Mouse (Mus musculus): ENCODE data around the gene Galnt3. TPM values are rescaled to one million over a fixed set of nuclear protein-coding genes. Genes with fewer than 3 reads are reported as not detected.

Galnt3 gene
- polyA plus RNA-seq, 1 experiment from 2014 or later, result 12.4 TPM

GRCm38 (mm10) chr2:66150531-66150930 is 25.7 kb upstream of the Galnt3 start:
- Histone ChIP-seq H3K4me3 (ENCODE audit: low read depth, low read length) (no peak overlapping the region), H3K9ac (no peak overlapping the region), H3K36me3 (ENCODE audit: insufficient read depth) (no peaks in the 10 kb centered on the region), H3K27ac (ENCODE audit: low read depth) (no peak overlapping the region), H3K4me2 (no peak overlapping the region), H3K4me1 (ENCODE audit: insufficient read depth) (no peaks in the 10 kb centered on the region), H3K9me3 (ENCODE audit: low read depth, low read length) (no peaks in the 10 kb centered on the region), H3K27me3 (ENCODE audit: insufficient read depth, low read length) (no peaks in the 10 kb centered on the region)
- 14% methylated on average over 3 of the region's 3 CpGs for WGBS
- TF ChIP-seq CTCF (IDR thresholded peaks at IDR 0.05; ENCODE audit: low read depth), result no peak
- ATAC-seq (ENCODE audit: insufficient read depth) (no peak), DNase-seq (no peak)

DNA sequence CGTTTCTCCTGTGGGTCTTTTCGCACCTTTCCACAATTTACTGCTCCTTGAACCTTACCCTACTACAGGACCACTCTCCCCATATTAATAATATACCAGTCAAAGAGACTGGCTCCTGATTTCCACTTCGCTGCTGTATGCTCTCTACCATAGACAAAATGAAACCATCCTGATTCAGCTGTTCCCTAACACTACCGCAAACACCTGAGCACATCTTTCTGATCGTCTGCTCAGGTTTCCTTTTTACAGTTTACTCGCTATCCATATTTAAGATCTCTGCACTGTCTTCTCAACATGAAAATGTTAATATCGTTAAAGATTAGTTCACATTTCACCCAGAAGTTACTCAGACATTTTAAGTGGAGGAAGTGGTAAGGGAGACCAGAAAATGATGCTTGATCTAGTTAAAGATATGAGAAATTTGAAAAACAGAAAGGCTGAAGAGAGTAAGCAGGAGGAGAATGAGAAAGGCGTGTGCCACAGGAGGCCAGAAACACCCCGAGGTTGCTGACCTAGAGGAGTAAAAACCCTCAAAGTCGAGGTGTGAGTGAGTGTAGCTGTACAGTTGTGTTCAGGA is 23.9 kb upstream of the Galnt3 start:
- no peak overlapping the region for H3K9ac ChIP-seq
- no peak overlapping the region for H3K4me3 ChIP-seq (ENCODE audit: low read depth, low read length)
- 75% methylated on average over 10 of the region's 10 CpGs for WGBS
- no peaks in the 10 kb centered on the region for H3K4me1 ChIP-seq (ENCODE audit: insufficient read depth)
- no peak for ATAC-seq (ENCODE audit: insufficient read depth)
- no peak overlapping the region for H3K27ac ChIP-seq (ENCODE audit: low read depth)
- no peak overlapping the region for H3K4me2 ChIP-seq
- H3K36me3 ChIP-seq (ENCODE audit: insufficient read depth), result no peaks in the 10 kb centered on the region
- H3K9me3 ChIP-seq (ENCODE audit: low read depth, low read length), result no peaks in the 10 kb centered on the region
- no peaks in the 10 kb centered on the region for H3K27me3 ChIP-seq (ENCODE audit: insufficient read depth, low read length)
- DNase-seq, result no peak
- TF ChIP-seq CTCF (IDR thresholded peaks at IDR 0.05; ENCODE audit: low read depth), result no peak

DNA sequence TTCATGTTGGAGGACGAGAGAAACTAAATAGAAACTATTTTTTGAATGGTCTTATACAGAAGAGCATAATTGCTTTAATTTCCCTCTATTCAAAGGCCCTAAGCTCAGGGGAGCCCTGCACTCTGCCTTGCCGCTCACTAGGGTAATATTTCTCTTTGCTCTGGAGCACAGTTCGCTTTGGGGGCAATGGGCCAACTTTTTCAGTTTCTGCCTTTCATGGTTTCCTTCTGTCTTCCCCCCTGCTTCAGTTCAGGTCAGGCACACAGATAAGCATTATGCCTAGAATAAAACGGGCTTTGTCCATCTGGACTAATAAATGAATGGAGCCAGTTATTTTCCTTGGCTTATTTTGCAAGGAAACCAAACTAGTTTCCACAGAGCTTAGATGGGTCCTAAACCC is 21.7 kb upstream of the Galnt3 start:
- 38% methylated on average over 4 of the region's 4 CpGs for WGBS
- H3K27ac ChIP-seq (ENCODE audit: low read depth), result no peak overlapping the region
- no peak for ATAC-seq (ENCODE audit: insufficient read depth)

DNA sequence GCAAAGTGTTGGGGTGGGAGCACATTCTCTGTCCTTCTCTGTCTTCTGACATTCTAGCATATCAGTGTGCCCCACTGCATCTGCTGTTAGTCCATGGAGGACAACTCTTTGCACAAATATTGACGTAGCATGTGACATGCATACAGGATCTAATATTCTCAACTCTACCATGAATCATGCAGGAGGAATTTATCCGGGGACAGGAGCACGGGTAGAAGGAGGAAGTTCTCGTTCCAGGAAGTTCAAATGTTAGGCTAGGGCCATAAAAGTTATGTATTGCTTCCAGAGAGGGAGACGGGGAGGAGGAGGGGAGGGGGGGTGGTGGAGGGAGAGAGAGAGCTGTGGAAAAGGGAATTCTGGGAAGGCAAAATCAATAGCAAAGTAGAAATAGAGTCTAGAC is 20.0 kb upstream of the Galnt3 start:
- ATAC-seq (ENCODE audit: insufficient read depth) (peak; percentile 39; the same call in 1 of the 2 replicates), DNase-seq (peak; percentile 28)
- Histone ChIP-seq H3K4me2 (no peak overlapping the region), H3K9me3 (ENCODE audit: low read depth, low read length) (no peaks in the 10 kb centered on the region), H3K36me3 (ENCODE audit: insufficient read depth) (no peaks in the 10 kb centered on the region), H3K27ac (ENCODE audit: low read depth) (0 out of 2 replicates have a peak overlapping the region, but pooled peaks have one; percentile 2), H3K4me1 (ENCODE audit: insufficient read depth) (no peaks in the 10 kb centered on the region), H3K27me3 (ENCODE audit: insufficient read depth, low read length) (no peaks in the 10 kb centered on the region), H3K4me3 (ENCODE audit: low read depth, low read length) (no peak overlapping the region), H3K9ac (no peak overlapping the region)
- TF ChIP-seq CTCF (IDR thresholded peaks at IDR 0.05; ENCODE audit: low read depth), result no peak
- 5% methylated on average over 5 of the region's 5 CpGs for WGBS

More for the DNA sequence above, 21.7 kb upstream of the Galnt3 start:
- Histone ChIP-seq H3K9ac (no peak overlapping the region), H3K4me1 (ENCODE audit: insufficient read depth) (no peaks in the 10 kb centered on the region), H3K9me3 (ENCODE audit: low read depth, low read length) (no peaks in the 10 kb centered on the region), H3K27me3 (ENCODE audit: insufficient read depth, low read length) (no peaks in the 10 kb centered on the region), H3K4me3 (ENCODE audit: low read depth, low read length) (no peak overlapping the region), H3K36me3 (ENCODE audit: insufficient read depth) (no peaks in the 10 kb centered on the region), H3K4me2 (no peak overlapping the region)
- TF ChIP-seq CTCF (IDR thresholded peaks at IDR 0.05; ENCODE audit: low read depth), result no peak
- peak; percentile 56 for DNase-seq

DNA sequence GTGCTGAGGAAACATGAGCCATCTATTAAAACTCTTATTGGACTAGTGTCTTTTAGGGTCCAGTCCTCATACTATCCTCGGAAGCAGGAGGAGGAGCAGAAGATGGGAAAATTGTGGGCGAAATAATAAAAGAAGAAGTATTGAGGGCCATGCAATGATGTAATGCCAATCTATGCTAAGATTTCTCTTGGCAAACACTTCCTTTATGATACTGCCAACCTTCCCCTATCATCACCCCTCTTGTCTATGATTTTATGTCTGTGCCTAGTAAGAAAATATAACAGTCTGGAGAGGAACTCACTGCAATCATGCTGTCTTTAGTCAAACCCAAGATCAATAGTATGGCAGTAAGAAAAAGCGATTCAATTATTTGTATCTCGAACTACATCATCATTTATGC is 18.5 kb upstream of the Galnt3 start:
- H3K36me3 ChIP-seq (ENCODE audit: insufficient read depth), result no peaks in the 10 kb centered on the region
- no peak overlapping the region for H3K27ac ChIP-seq (ENCODE audit: low read depth)
- no peak overlapping the region for H3K4me3 ChIP-seq (ENCODE audit: low read depth, low read length)
- no peaks in the 10 kb centered on the region for H3K27me3 ChIP-seq (ENCODE audit: insufficient read depth, low read length)
- no peak overlapping the region for H3K9ac ChIP-seq
- DNase-seq (no peak), ATAC-seq (ENCODE audit: insufficient read depth) (no peak)
- WGBS, result 91% methylated on average over 4 of the region's 4 CpGs
- no peak overlapping the region for H3K4me2 ChIP-seq
- no peak for TF ChIP-seq CTCF (IDR thresholded peaks at IDR 0.05; ENCODE audit: low read depth)
- H3K4me1 ChIP-seq (ENCODE audit: insufficient read depth), result no peaks in the 10 kb centered on the region
- H3K9me3 ChIP-seq (ENCODE audit: low read depth, low read length), result no peaks in the 10 kb centered on the region

DNA sequence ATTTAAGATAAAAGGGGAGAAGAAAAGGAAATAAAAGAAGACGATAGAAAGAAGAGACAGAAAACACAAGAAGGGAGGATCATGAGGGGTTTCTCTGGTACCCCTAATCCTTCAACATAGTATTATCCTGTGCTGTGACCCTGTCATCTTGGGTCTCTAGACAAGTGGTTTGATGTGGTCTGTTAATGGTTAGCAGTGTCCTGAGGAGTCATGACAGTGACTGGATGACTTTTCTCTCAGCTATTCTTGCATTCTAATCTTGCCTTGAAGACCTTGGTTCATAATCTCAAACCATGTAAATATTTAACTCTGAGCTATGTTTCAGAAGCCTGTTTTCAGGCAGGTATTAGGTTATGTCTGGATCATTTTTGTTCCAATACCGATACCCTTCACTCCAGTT is 17.9 kb upstream of the Galnt3 start:
- Histone ChIP-seq H3K27ac (ENCODE audit: low read depth) (no peak overlapping the region), H3K4me2 (no peak overlapping the region), H3K36me3 (ENCODE audit: insufficient read depth) (no peaks in the 10 kb centered on the region), H3K27me3 (ENCODE audit: insufficient read depth, low read length) (no peaks in the 10 kb centered on the region), H3K9me3 (ENCODE audit: low read depth, low read length) (no peaks in the 10 kb centered on the region), H3K9ac (no peak overlapping the region), H3K4me1 (ENCODE audit: insufficient read depth) (no peaks in the 10 kb centered on the region), H3K4me3 (ENCODE audit: low read depth, low read length) (no peak overlapping the region)
- ATAC-seq (ENCODE audit: insufficient read depth) (no peak), DNase-seq (no peak)
- no peak for TF ChIP-seq CTCF (IDR thresholded peaks at IDR 0.05; ENCODE audit: low read depth)
- WGBS, result 76% methylated on average over 2 of the region's 2 CpGs

GRCm38 (mm10) chr2:66142268-66142667 is 17.5 kb upstream of the Galnt3 start:
- no peak for TF ChIP-seq CTCF (IDR thresholded peaks at IDR 0.05; ENCODE audit: low read depth)
- Histone ChIP-seq H3K4me3 (ENCODE audit: low read depth, low read length) (no peak overlapping the region), H3K9ac (no peak overlapping the region), H3K36me3 (ENCODE audit: insufficient read depth) (no peaks in the 10 kb centered on the region), H3K27ac (ENCODE audit: low read depth) (no peak overlapping the region), H3K27me3 (ENCODE audit: insufficient read depth, low read length) (no peaks in the 10 kb centered on the region), H3K4me1 (ENCODE audit: insufficient read depth) (no peaks in the 10 kb centered on the region), H3K9me3 (ENCODE audit: low read depth, low read length) (no peaks in the 10 kb centered on the region), H3K4me2 (no peak overlapping the region)
- DNase-seq (no peak), ATAC-seq (ENCODE audit: insufficient read depth) (no peak)
- 92% methylated on average over 2 of the region's 2 CpGs for WGBS

Measured in lung, embryonic 14.5 days (tissue).